Mouse (Mus musculus) gastrocnemius, adult 18-20 months (tissue): ENCODE measurements around the gene Uqcr11. TPM values are rescaled to one million over a fixed set of nuclear protein-coding genes. Genes with fewer than 3 reads are reported as not detected.

ENCODE experiments used
- DNase-seq: peaks from one replicate; pipeline ENCODE4 v3.0.0; 2021; ENCODE audit warnings: low spot score
- long read RNA-seq, 2 experiments: library from polyadenylated mRNA; stranded (forward); transcript quantifications; one replicate each; pipeline ENCODE4 v2.0.0; 2021
- total RNA-seq, 2 experiments: library from RNA; stranded (reverse); gene quantifications; 2 replicates each; pipeline ENCODE4 v1.2.3; 2021

Gene Uqcr11
- total RNA-seq, result 100 to 1,000 TPM; 831 to 847 TPM
- long read RNA-seq, experiment 1, transcript Uqcr11-201 (3 exons, 445 nt), result major isoform, 474 of 487 reads
- long read RNA-seq, experiment 1, partial matches to known transcripts, result 11 of 487 reads
- long read RNA-seq, experiment 1, other reads (novel, unspliced or antisense), result 0 of 487 reads
- long read RNA-seq, experiment 2, transcript Uqcr11-201 (3 exons, 445 nt), result major isoform, 352 of 371 reads
- long read RNA-seq, experiment 2, partial matches to known transcripts, result 18 of 371 reads
- long read RNA-seq, experiment 2, other reads (novel, unspliced or antisense), result 1 of 371 reads

DNA sequence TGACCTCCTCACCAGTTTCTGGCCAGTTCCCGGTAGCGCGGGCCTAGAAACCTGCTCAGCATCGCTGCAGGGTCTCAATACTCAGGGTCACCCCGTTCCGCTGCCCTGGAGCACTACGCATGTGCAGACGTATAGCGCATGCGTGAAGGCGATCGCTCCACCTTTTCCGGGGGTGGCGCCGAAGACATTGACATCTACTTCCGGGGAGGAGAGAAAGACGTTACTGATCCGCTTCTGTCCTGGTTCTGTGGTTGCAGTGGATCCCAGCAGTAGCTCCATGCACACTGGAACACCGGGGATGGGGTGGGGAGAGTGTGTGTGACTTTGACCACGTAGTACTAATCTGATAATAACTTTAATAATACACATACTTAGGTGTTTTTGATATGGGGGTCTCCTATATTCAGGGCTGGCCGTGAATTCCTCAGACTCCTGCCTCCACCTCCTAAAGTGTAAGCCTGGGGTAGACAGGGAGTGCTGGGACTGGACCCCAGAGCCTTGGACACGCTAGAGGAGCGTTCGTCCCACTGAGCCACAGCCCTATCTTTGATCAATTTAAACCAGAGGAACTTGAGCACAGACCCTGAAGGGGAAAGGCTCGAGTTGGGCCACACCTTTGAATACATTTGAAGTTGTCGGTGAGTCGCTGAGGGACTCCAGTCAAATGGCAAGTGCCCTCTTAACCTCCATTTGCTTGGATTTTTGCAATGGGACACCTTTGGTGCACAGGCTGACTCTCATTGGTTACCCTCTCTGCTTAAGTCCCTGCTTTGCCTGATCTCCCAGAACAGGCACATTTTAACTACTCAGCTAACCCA is at the start of gene Uqcr11:
Uqcr11 (minus strand) TSS at position 147 of the 818 bp plus-strand sequence.
- DNase-seq, result peak; percentile 95

GRCm38 (mm10) chr10:80455697-80456096 is 49.1 kb upstream of the Uqcr11 start:
- no peak for DNase-seq

- no peak for DNase-seq
Observed at GRCm38 (mm10) chr10:80454781-80455180, 48.2 kb upstream of the Uqcr11 start.

DNA sequence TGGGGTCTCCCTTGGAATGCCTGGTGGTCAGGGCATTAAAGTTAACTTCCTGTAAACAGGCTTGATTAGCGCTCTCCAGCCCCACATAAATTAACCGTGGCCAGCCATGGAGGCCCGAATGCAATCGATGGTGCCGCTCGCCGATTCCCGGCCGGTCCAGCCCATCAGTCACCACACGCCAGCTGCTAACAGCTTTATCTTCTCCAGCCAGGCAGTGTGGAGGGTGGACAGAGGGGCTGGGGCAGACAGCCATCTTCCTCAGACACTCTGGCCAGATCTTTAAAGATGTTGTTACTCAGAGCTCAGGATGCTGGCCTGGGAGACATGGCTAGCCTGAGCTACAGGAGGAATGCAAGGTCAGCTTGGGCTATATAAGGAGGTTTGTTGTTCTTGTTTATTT is 47.0 kb upstream of the Uqcr11 start:
- no peak for DNase-seq

GRCm38 (mm10) chr10:80450599-80450998 is 44.0 kb upstream of the Uqcr11 start:
- no peak for DNase-seq

DNA sequence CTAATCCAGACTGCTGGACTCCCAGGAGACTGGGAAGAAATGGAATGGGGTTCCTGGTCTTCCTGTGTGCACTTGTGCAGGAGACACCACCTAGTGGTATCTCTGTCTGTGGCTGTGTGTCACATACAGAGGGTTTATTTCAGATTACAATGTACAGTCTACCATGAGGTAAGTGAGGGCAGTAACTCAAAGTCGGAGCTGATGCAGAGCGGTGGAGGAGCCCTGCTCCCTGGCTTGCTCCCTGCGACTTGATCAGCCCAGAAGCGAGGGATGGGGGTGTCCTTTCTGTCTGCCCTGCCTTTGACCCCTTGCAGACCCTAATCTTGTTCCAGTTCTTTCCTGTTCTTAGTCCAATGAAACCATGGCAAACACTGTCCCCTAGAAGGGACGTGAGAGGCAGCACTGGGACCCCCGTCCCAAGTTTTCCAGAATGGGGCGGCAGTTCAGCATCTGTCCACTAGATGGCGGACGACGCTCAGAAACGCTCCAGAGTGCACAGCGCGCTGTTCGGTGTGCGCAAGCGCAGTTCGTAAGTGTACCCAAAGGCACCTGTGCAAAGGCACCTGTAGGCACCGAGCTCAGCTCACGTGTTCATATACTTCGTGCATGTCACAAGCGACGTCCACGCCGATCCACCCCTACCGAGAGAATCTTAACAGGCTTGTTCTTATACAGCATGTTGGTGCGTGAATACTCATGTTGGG is 39.4 kb upstream of the Uqcr11 start:
- peak; percentile 71 for DNase-seq

- DNase-seq, result no peak
Observed at GRCm38 (mm10) chr10:80445052-80445451, 38.4 kb upstream of the Uqcr11 start.

DNA sequence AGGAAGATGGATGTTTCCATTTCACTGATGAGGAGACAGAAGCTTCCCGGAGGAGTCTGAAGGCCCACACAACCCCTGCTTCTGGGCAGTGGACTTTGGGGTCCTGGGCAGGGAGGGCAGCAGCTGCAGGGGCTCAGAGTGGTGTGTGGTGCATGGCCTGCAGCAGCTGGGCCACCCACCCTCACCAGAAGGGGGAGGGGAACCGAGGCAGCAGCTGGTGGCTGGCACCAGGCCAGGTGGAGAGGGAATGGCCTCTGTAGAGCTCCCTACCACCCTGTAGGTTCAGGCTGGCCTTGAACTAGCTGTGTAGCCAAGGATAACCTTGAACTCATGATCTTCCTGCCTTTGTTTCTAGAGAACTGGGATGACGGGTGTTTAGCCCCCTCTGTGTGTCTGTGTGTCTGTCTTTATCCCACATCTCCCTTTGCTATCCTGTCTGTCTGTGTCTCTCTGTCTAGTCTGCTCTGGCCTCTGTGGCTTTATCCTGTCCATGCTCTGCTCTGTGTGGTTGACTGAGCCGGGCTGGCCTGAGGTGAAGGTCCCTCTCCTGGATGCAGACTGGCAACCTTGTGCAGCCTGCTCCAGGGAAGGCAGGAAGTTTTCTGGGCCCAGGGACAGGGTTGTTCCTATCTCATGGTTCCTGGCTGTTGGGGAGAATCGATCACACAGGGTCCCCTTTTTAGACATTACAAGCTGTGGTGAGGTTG is 37.9 kb upstream of the Uqcr11 start:
- no peak for DNase-seq

DNA sequence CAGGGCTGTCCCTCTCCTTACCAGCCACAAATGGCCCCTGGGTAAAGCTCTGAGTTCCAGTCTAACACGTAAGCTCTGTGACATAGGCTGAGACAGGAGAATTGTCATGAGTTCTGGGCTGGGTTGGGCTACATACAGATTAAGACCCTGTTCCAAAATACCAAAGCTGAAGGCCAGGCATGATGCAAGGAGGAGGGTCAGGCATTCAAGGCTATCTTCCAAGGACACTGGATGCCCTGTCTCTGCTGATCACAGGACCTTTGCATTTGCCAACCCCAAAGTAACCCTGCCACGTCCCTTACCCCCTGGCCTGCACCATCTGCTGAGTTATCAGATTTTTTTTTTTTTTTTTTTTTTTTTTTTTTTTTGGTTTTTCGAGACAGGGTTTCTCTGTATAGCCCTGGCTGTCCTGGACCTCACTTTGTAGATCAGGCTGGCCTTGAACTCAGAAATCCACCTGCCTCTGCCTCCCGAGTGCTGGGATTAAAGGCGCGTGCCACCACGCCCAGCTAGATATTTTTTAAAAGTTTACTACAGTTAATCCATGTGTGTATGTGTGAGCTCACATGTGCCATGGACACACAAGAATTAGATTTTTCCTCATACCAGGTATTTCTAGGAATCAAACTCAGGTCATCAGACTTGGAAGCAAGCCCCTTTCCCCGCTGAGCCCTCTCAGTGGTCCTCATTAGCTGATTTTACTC is 37.1 kb upstream of the Uqcr11 start:
- no peak for DNase-seq

- DNase-seq, result no peak
Observed at GRCm38 (mm10) chr10:80442989-80443388, 36.4 kb upstream of the Uqcr11 start.

DNA sequence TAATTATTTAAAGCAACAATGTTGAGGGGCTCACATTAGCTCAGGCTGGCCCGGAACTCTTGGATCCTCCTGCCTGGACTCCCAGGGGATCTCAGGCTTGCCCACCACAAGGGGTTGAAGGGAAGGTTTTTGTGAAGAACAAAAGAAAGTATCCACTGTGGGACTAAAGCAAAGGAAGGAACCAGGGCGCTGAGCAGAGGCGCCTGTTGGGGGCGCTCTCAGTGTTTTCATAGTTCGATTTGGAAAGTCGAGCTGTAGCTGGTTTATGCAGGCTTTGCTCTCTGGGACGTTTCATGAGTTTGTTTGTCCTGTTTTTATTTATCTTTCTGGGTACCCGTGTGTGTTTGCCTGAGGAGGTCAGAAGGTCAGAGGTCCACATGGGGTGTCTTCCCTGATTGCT is 35.0 kb upstream of the Uqcr11 start:
- no peak for DNase-seq

- DNase-seq, result no peak
Observed at GRCm38 (mm10) chr10:80440031-80440430, 33.4 kb upstream of the Uqcr11 start.

DNA sequence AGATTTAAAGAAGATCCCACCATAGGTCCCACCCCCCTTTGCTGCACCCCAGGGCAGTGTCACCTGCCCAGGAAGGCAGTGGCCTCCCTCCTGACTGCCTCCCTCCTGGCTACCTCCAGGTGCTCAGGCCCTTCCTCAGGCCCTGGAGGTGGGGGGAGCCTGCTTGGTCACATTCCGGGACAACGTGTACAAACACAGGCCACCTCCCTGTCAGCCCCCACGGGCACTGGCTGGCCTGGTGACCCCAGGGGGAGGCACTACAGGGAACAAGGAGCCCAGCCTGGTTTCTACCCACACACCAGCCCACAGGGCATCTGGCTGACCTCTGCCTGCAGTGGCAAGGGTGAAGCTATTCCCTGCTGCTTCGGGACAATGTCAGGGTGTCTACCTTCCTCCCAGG is 31.3 kb upstream of the Uqcr11 start:
- DNase-seq, result no peak

- DNase-seq, result no peak
Observed at GRCm38 (mm10) chr10:80436276-80436675, 29.6 kb upstream of the Uqcr11 start.

DNA sequence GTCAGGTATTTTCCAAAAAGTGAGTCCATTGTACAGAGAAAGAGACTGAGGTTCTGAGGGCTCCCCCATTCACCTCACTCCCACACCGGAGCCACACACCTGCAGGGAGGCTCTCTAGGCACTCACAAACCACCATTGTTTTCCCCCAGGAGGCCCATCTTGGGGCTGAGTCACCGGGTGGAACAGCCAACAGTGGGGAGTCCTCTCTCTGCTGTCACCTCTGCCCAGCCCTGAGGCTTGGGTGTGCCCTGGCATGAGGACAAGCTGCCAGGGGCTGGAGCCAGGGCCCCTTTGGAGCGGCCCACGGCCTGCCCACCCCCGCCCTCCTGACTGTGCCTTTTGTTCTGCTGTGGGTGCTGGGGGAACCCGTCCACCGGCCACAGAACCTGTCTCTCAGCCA is 29.1 kb upstream of the Uqcr11 start:
- no peak for DNase-seq

DNA sequence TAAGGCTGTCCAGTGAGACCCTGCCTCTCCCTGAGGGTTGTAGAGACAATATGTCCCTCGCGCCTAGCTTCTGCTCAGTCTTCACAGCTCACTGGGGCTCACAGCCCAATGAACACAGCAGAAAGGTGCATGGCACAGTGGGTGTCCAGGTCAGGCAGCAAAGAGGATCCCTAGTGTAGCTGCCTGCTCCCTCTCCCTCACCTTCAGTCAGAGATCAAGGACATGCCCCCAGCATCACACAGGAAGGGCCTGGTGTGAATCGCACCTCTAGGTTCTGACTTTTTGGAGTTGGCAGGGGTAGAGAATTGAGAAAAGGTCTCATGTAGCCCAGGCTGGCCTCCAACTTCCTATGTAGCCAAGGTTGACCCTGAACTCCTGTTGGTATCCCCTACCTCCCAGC is 28.2 kb upstream of the Uqcr11 start:
- DNase-seq, result no peak

- no peak for DNase-seq
Observed at GRCm38 (mm10) chr10:80434233-80434592, 27.6 kb upstream of the Uqcr11 start.

DNA sequence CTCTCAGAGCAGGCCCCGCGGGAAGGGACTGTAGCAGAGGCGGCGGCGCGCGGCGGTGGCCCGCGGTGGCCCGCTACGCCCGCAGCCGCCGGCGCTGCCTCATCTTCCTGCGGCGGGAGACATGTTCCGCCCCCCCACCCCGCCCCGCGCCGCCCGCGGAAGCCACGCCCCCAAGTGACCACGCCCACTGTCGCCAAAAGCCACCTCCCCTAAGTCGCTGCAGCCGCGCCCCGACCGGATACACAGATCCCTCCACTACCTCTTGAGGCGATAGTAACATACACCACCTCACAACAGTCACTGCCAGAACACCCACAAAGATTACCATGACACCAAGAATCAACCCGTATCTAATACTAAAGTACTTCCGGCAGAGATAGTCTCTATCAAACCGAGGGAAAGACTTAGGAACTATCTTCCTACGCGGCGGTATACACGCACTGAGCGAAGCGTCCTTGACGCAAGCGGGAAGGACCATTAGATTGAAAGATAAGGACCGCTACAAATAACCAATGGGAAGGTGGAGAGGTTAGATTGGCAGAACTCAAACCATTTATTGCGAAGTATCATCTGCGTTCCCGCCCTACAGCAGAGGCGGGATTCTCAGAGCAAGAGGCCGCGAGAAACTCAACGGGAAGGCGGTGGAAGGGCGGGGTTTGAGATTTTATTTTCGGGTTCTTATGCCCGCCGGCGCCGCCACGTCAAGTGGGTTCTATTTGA is 27.0 kb upstream of the Uqcr11 start, which contains the start of gene Tcf3:
Tcf3 (minus strand) TSS at position 135 of the 720 bp plus-strand sequence.
- peak; percentile 96 for DNase-seq

- DNase-seq, result no peak
Observed at GRCm38 (mm10) chr10:80432936-80433512, 26.4 kb upstream of the Uqcr11 start.

DNA sequence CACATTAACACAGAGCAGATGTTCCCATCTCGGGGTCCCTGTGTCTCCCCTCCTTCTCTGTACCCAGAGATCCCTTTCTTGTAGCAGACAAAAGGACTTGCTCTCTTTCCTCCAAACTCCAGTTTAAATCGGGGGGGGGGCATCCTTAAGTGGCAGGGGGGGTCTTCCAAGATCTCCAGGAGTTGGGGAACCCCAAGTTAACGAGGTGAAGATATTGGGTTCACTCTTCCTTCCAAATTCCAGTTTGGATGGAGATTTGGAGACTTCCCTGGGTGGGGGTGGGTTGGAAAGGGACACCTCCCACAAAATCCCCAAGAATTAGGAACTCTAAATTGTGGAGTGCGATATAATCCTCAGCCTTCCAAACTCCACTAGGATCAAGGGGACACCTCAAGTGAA is 25.8 kb upstream of the Uqcr11 start:
- no peak for DNase-seq
